Mouse (Mus musculus) liver, embryonic 13.5 days (tissue): Measurements from ENCODE around the gene Wipi2. TPM values are rescaled to one million over a fixed set of nuclear protein-coding genes. Genes with fewer than 3 reads are reported as not detected.

Source experiments
- ATAC-seq: fragments of 200-750 bp; cut with Nextera tagmentation; 2 replicates; pipeline ENCODE4 v1.8.0; 2017; ENCODE audit warnings: low read depth, mild to moderate bottlenecking, moderate number of reproducible peaks, moderate library complexity
- DNase-seq: peaks from one replicate; pipeline ENCODE4 v3.0.0; 2022
- H3K27ac ChIP-seq: fragments of 300-500 bp; sonication (generic); 2 replicates; pipeline ENCODE4 v1.5.1; 2015; ENCODE audit warnings: moderate library complexity, mild to moderate bottlenecking, inconsistent platforms
- H3K27me3 ChIP-seq: fragments of 300-500 bp; sonication (generic); 2 replicates; pipeline ENCODE4 v1.6.1; 2015; ENCODE audit warnings: mild to moderate bottlenecking, inconsistent platforms
- H3K36me3 ChIP-seq: fragments of 300-500 bp; sonication (generic); 2 replicates; pipeline ENCODE4 v1.6.1; 2015; ENCODE audit warnings: mild to moderate bottlenecking, inconsistent platforms
- H3K4me1 ChIP-seq: fragments of 300-500 bp; sonication (generic); replicated peaks from 2 replicates; pipeline ENCODE4 v1.6.1; 2015; ENCODE audit warnings: inconsistent platforms
- H3K4me2 ChIP-seq: fragments of 300-500 bp; sonication (generic); 2 replicates; pipeline ENCODE4 v1.6.1; 2015; ENCODE audit warnings: inconsistent platforms, mild to moderate bottlenecking, moderate library complexity
- H3K4me3 ChIP-seq: fragments of 300-500 bp; sonication (generic); replicated peaks from 2 replicates; pipeline ENCODE4 v1.5.1; 2015; ENCODE audit warnings: mild to moderate bottlenecking, inconsistent platforms
- H3K9ac ChIP-seq: fragments of 300-500 bp; sonication (generic); 2 replicates; pipeline ENCODE4 v1.6.1; 2015; ENCODE audit warnings: mild to moderate bottlenecking, inconsistent platforms
- H3K9me3 ChIP-seq: fragments of 300-500 bp; sonication (generic); replicated peaks from 2 replicates; pipeline ENCODE4 v1.6.1; 2016; ENCODE audit warnings: inconsistent platforms
- WGBS: fragments of 180-500 bp; shearing (Covaris S2); methylation state at CpG from one replicate; pipeline ENCODE4 v1.1.7; 2015; ENCODE audit not compliant: insufficient replicate concordance; 5-methylcytosine and 5-hydroxymethylcytosine counted together
- polyA plus RNA-seq: library from polyadenylated mRNA; unstranded; fragments of >200 nt; fragmentation: Nextera tagmentation; extraction: Ambion mirVana; gene quantifications from 2 replicates; pipeline ENCODE4 v1.2.1, GENCODE M21; 2015

The Wipi2 gene
- polyA plus RNA-seq, 1 experiment from 2014 or later, result 35.4 TPM

- Histone ChIP-seq H3K4me2 (no peak overlapping the region), H3K27ac (no peak overlapping the region), H3K9ac (no peak overlapping the region), H3K9me3 (no peaks in the 10 kb centered on the region), H3K27me3 (no peaks in the 10 kb centered on the region), H3K4me3 (no peak overlapping the region), H3K36me3 (peaks cover 79% of the 10 kb centered on the region), H3K4me1 (no peaks in the 10 kb centered on the region)
- DNase-seq (no peak), ATAC-seq (no peak)
- 82% methylated on average over 11 of the region's 11 CpGs for WGBS
Measured at GRCm38 (mm10) chr5:142668556-142669263, 41.2 kb downstream of the Wipi2 start.

- no peak overlapping the region for H3K9ac ChIP-seq
- peaks cover 69% of the 10 kb centered on the region for H3K36me3 ChIP-seq
- H3K4me3 ChIP-seq, result no peak overlapping the region
- H3K4me2 ChIP-seq, result no peak overlapping the region
- no peak overlapping the region for H3K27ac ChIP-seq
- no peaks in the 10 kb centered on the region for H3K9me3 ChIP-seq
- H3K27me3 ChIP-seq, result no peaks in the 10 kb centered on the region
- 89% methylated on average over 7 of the region's 7 CpGs for WGBS
- ATAC-seq (no peak), DNase-seq (no peak)
- no peaks in the 10 kb centered on the region for H3K4me1 ChIP-seq
Measured at GRCm38 (mm10) chr5:142669726-142670125, 42.2 kb downstream of the Wipi2 start.

GRCm38 (mm10) chr5:142673082-142673481 is 45.6 kb downstream of the Wipi2 start:
- Histone ChIP-seq H3K27ac (no peak overlapping the region), H3K9me3 (no peaks in the 10 kb centered on the region), H3K9ac (no peak overlapping the region), H3K4me3 (no peak overlapping the region), H3K4me2 (no peak overlapping the region), H3K4me1 (peaks cover 8% of the 10 kb centered on the region), H3K27me3 (no peaks in the 10 kb centered on the region), H3K36me3 (peaks cover 35% of the 10 kb centered on the region)
- WGBS, result 24% methylated on average over 5 of the region's 5 CpGs
- no peak for ATAC-seq
- DNase-seq, result no peak

GRCm38 (mm10) chr5:142678141-142678571 is 50.7 kb downstream of the Wipi2 start:
- H3K9ac ChIP-seq, result no peak overlapping the region
- no peaks in the 10 kb centered on the region for H3K36me3 ChIP-seq
- H3K4me2 ChIP-seq, result no peak overlapping the region
- H3K27ac ChIP-seq, result no peak overlapping the region
- ATAC-seq (peak; percentile 21; the same call in 1 of the 2 replicates), DNase-seq (no peak)
- peaks cover 21% of the 10 kb centered on the region for H3K4me1 ChIP-seq
- 45% methylated on average over 7 of the region's 7 CpGs for WGBS
- H3K27me3 ChIP-seq, result no peaks in the 10 kb centered on the region
- H3K4me3 ChIP-seq, result no peak overlapping the region
- 0 out of 2 replicates have a peak, but pooled peaks cover 3% of the 10 kb centered on the region for H3K9me3 ChIP-seq

GRCm38 (mm10) chr5:142679065-142679464 is 51.6 kb downstream of the Wipi2 start:
- ATAC-seq, result peak; percentile 76
- H3K36me3 ChIP-seq, result no peaks in the 10 kb centered on the region
- H3K4me3 ChIP-seq, result no peak overlapping the region
- H3K4me1 ChIP-seq, result peaks cover 21% of the 10 kb centered on the region
- no peak for DNase-seq
- WGBS, result 35% methylated on average over 1 of the region's 1 CpGs
- no peaks in the 10 kb centered on the region for H3K27me3 ChIP-seq
- no peak overlapping the region for H3K4me2 ChIP-seq
- H3K9me3 ChIP-seq, result 0 out of 2 replicates have a peak, but pooled peaks cover 4% of the 10 kb centered on the region
- no peak overlapping the region for H3K9ac ChIP-seq
- no peak overlapping the region for H3K27ac ChIP-seq

- WGBS, result 73% methylated on average over 3 of the region's 3 CpGs
- Histone ChIP-seq H3K4me3 (no peak overlapping the region), H3K27me3 (no peaks in the 10 kb centered on the region), H3K4me1 (peaks cover 21% of the 10 kb centered on the region), H3K27ac (no peak overlapping the region), H3K9ac (no peak overlapping the region), H3K4me2 (no peak overlapping the region), H3K36me3 (no peaks in the 10 kb centered on the region), H3K9me3 (0 out of 2 replicates have a peak, but pooled peaks cover 4% of the 10 kb centered on the region)
- ATAC-seq, result no peak
- no peak for DNase-seq
Measured at GRCm38 (mm10) chr5:142681911-142682310, 54.4 kb downstream of the Wipi2 start.

- DNase-seq, result no peak
- Histone ChIP-seq H3K4me2 (no peak overlapping the region), H3K4me1 (peaks cover 19% of the 10 kb centered on the region), H3K27me3 (no peaks in the 10 kb centered on the region), H3K4me3 (no peak overlapping the region), H3K9me3 (0 out of 2 replicates have a peak, but pooled peaks cover 4% of the 10 kb centered on the region), H3K27ac (no peak overlapping the region), H3K36me3 (no peaks in the 10 kb centered on the region), H3K9ac (no peak overlapping the region)
- 72% methylated on average over 5 of the region's 5 CpGs for WGBS
- ATAC-seq, result no peak
Measured at GRCm38 (mm10) chr5:142682529-142682928, 55.0 kb downstream of the Wipi2 start.

- no peak overlapping the region for H3K4me3 ChIP-seq
- no peak for DNase-seq
- no peaks in the 10 kb centered on the region for H3K4me1 ChIP-seq
- 48% methylated on average over 6 of the region's 6 CpGs for WGBS
- H3K27me3 ChIP-seq, result peaks cover 8% of the 10 kb centered on the region; the same call in 1 of the 2 replicates
- H3K9ac ChIP-seq, result no peak overlapping the region
- no peaks in the 10 kb centered on the region for H3K36me3 ChIP-seq
- ATAC-seq, result no peak
- no peak overlapping the region for H3K4me2 ChIP-seq
- no peak overlapping the region for H3K27ac ChIP-seq
- no peaks in the 10 kb centered on the region for H3K9me3 ChIP-seq
Measured at GRCm38 (mm10) chr5:142688866-142689265, 61.4 kb downstream of the Wipi2 start.

GRCm38 (mm10) chr5:142690343-142690742 is 62.8 kb downstream of the Wipi2 start:
- Histone ChIP-seq H3K4me1 (no peaks in the 10 kb centered on the region), H3K4me2 (no peak overlapping the region), H3K36me3 (no peaks in the 10 kb centered on the region), H3K9ac (no peak overlapping the region), H3K4me3 (no peak overlapping the region), H3K9me3 (no peaks in the 10 kb centered on the region), H3K27me3 (peaks cover 14% of the 10 kb centered on the region), H3K27ac (no peak overlapping the region)
- ATAC-seq (no peak), DNase-seq (no peak)
- WGBS, result 35% methylated on average over 3 of the region's 3 CpGs

GRCm38 (mm10) chr5:142692248-142692647 is 64.8 kb downstream of the Wipi2 start, which contains the start of gene Slc29a4:
Slc29a4 (plus strand) TSS chr5:142692512.
- H3K36me3 ChIP-seq, result no peaks in the 10 kb centered on the region
- H3K9me3 ChIP-seq, result no peaks in the 10 kb centered on the region
- H3K4me3 ChIP-seq, result no peak within 1 kb of the TSS
- no peak for DNase-seq
- no peak within 1 kb of the TSS for H3K9ac ChIP-seq
- ATAC-seq, result no peak
- peaks cover 14% of the 10 kb centered on the region for H3K27me3 ChIP-seq
- H3K4me2 ChIP-seq, result no peak within 1 kb of the TSS
- WGBS, result 56% methylated on average over 14 of the region's 14 CpGs
- H3K4me1 ChIP-seq, result no peaks in the 10 kb centered on the region
- H3K27ac ChIP-seq, result no peak within 1 kb of the TSS

- DNase-seq, result no peak
- no peak overlapping the region for H3K4me3 ChIP-seq
- no peak for ATAC-seq
- no peak overlapping the region for H3K9ac ChIP-seq
- no peaks in the 10 kb centered on the region for H3K36me3 ChIP-seq
- no peaks in the 10 kb centered on the region for H3K4me1 ChIP-seq
- H3K9me3 ChIP-seq, result no peaks in the 10 kb centered on the region
- H3K4me2 ChIP-seq, result no peak overlapping the region
- H3K27ac ChIP-seq, result no peak overlapping the region
- 67% methylated on average over 12 of the region's 12 CpGs for WGBS
- H3K27me3 ChIP-seq, result peaks cover 19% of the 10 kb centered on the region
Measured at GRCm38 (mm10) chr5:142692971-142693737, 65.7 kb downstream of the Wipi2 start.
